ENCODE assay signal across 10 mouse cellular contexts in genomic region chr13:30042689-30043320, GRCm38 (mm10). TPM values are rescaled to one million over a fixed set of nuclear protein-coding genes. Genes with fewer than 3 reads are reported as not detected.
DNase-seq lines count a peak whose midpoint lies in the region; TF ChIP-seq lines count a peak whose summit lies in the region.
"Had no signal": no experiment of that assay in that cellular context is flagged by ENCODE, and none has a peak within 500 bp of the region (broad histone marks: within the 10 kb centered on the region; RNA-seq: fewer than 3 reads in every experiment).

No protein-coding gene starts in this region.

- no peaks in the 10 kb centered on the region for H3K36me3 ChIP-seq in limb, embryonic 10.5 days
- H3K36me3 ChIP-seq: limb, embryonic 12.5 days had no signal

- no peak for TF ChIP-seq CTCF in layer of hippocampus, adult 2 months (conservative IDR thresholded peaks at IDR 0.05)

- no peaks in the 10 kb centered on the region for H3K27me3 ChIP-seq in limb, embryonic 10.5 days (ENCODE audit: low read depth, poor library complexity, severe bottlenecking)
- H3K27me3 ChIP-seq: limb, embryonic 12.5 days had no signal

- no peaks in the 10 kb centered on the region for H3K9me3 ChIP-seq in limb, embryonic 10.5 days (replicated peaks)
- H3K9me3 ChIP-seq: limb, embryonic 12.5 days had no signal

- DNase-seq in layer of hippocampus, adult 2 months (ENCODE audit: low spot score in 2 of 2): no peak
- DNase-seq in layer of hippocampus, adult 8-10 months (ENCODE audit: low spot score in 2 of 2): no peak
- DNase-seq in T-cell, adult 2 months (ENCODE audit: low spot score): peak; percentile 39
- DNase-seq in heart, postnatal 10 days: peak; percentile 6 to 8
- peak; percentile 26 to 34 for DNase-seq in thymus, adult 18-20 months
- no peak for DNase-seq in limb, embryonic 10.5 days (ENCODE audit: low spot score)
- DNase-seq in adrenal gland, postnatal 25 days: no peak
- no peak for DNase-seq in embryo, embryonic 10.5 days (ENCODE audit: low spot score)
- DNase-seq: kidney, adult 8-10 months had no signal

- peak overlapping the region; percentile 84 for H3K27ac ChIP-seq in layer of hippocampus, adult 2 months
- H3K27ac ChIP-seq in limb, embryonic 10.5 days: no peak overlapping the region
- H3K27ac ChIP-seq: limb, embryonic 12.5 days had no signal

- no peaks in the 10 kb centered on the region for H3K4me1 ChIP-seq in limb, embryonic 10.5 days
- H3K4me1 ChIP-seq: limb, embryonic 12.5 days had no signal

- no peak overlapping the region for H3K4me3 ChIP-seq in layer of hippocampus, adult 2 months
- H3K4me3 ChIP-seq in limb, embryonic 10.5 days: no peak overlapping the region
- H3K4me3 ChIP-seq: limb, embryonic 12.5 days had no signal

- 80% methylated on average over 15 of the region's 15 CpGs for WGBS in limb, embryonic 10.5 days

- intact Hi-C loops in heart, postnatal 10 days (cut with DNase I): no loop called here

RNA-seq across cellular contexts. Expression of gene E2f3, which starts 56.9 kb away (rescaled TPM):
- total RNA-seq in layer of hippocampus, adult 2 months (2021): 10 to 100 TPM; 24.6 to 25.2 TPM
- total RNA-seq in layer of hippocampus, adult 8-10 months (2022): 10 to 100 TPM; 24.1 to 27.6 (median 25.0) TPM
- total RNA-seq in heart, postnatal 10 days (2021): 10 to 100 TPM; 12.0 to 13.4 TPM
- polyA plus RNA-seq in limb, embryonic 10.5 days (2016; fragmentation: Nextera tagmentation; extraction: Ambion mirVana): 22.5 and 23.2 TPM in 2 replicates
- total RNA-seq in adrenal gland, postnatal 25 days (2021): 10.8 and 13.1 TPM in 2 replicates

Comparison
In these comparisons a context has a peak if more than half of its experiments do, and no peak if none do; other contexts are left out.
1. DNase-seq: peak in T-cell, adult 2 months (single experiment), heart, postnatal 10 days (2 of 2) and thymus, adult 18-20 months (2 of 2); none in layer of hippocampus, adult 2 months (0 of 2), layer of hippocampus, adult 8-10 months (0 of 2), limb, embryonic 10.5 days (single experiment), adrenal gland, postnatal 25 days (single experiment) and embryo, embryonic 10.5 days (single experiment).